Mouse (Mus musculus) heart, embryonic 14.5 days (tissue): Measurements from ENCODE around the gene Adgrl1. TPM values are rescaled to one million over a fixed set of nuclear protein-coding genes. Genes with fewer than 3 reads are reported as not detected.

ENCODE experiments used
- ATAC-seq: fragments of 200-750 bp; cut with Nextera tagmentation; 2 replicates; pipeline ENCODE4 v1.8.0; 2017; ENCODE audit warnings: low read depth, moderate TSS enrichment; ENCODE audit not compliant: insufficient number of reproducible peaks, insufficient read depth, low FRiP score
- H3K27ac ChIP-seq, 2 experiments: fragments of 200-500 bp in 1 of 2; fragments of 300-500 bp in 1 of 2; sonication (generic) in 1 of 2; replicated peaks in 1 of 2; 2 replicates each; pipeline ENCODE4 v1.5.1; 2012 to 2014; ENCODE audit warnings: low read depth in 2 of 2, low read length in 2 of 2, control low read depth in 1 of 2, mild to moderate bottlenecking in 1 of 2, mixed read lengths in 1 of 2; ENCODE audit not compliant: control insufficient read depth in 1 of 2, insufficient read depth in 1 of 2
- H3K27me3 ChIP-seq: fragments of 300-500 bp; sonication (generic); 2 replicates; pipeline ENCODE4 v1.6.1; 2014; ENCODE audit warnings: mild to moderate bottlenecking, low read length, control low read depth; ENCODE audit not compliant: control insufficient read depth, insufficient read depth
- H3K36me3 ChIP-seq: fragments of 300-500 bp; sonication (generic); 2 replicates; pipeline ENCODE4 v1.6.1; 2014; ENCODE audit warnings: mild to moderate bottlenecking, control low read depth, low read length, mixed read lengths; ENCODE audit not compliant: control insufficient read depth, insufficient read depth
- H3K4me1 ChIP-seq, 2 experiments: fragments of 200-500 bp in 1 of 2; fragments of 300-500 bp in 1 of 2; sonication (generic) in 1 of 2; 2 replicates each; pipeline ENCODE4 v1.6.1; 2012 to 2014; ENCODE audit warnings: low read length in 2 of 2, control low read depth in 1 of 2, mixed read lengths in 1 of 2; ENCODE audit not compliant: control insufficient read depth in 2 of 2, insufficient read depth in 2 of 2
- H3K4me2 ChIP-seq: fragments of 300-500 bp; sonication (generic); 2 replicates; pipeline ENCODE4 v1.6.1; 2014; ENCODE audit warnings: mild to moderate bottlenecking, low read length
- H3K4me3 ChIP-seq, 2 experiments: fragments of 200-500 bp in 1 of 2; fragments of 300-500 bp in 1 of 2; sonication (generic) in 1 of 2; 2 replicates each; pipeline ENCODE4 v1.5.1; 2012 to 2014; ENCODE audit warnings: low read length in 2 of 2, mild to moderate bottlenecking in 2 of 2, control low read depth in 1 of 2, low read depth in 1 of 2, moderate library complexity in 1 of 2; ENCODE audit not compliant: control insufficient read depth in 1 of 2, insufficient read depth in 1 of 2
- H3K9ac ChIP-seq: fragments of 300-500 bp; sonication (generic); 2 replicates; pipeline ENCODE4 v1.6.1; 2014; ENCODE audit warnings: mild to moderate bottlenecking, low read length
- H3K9me3 ChIP-seq: fragments of 300-500 bp; sonication (generic); 2 replicates; pipeline ENCODE4 v1.6.1; 2016; ENCODE audit warnings: low read length, control low read depth; ENCODE audit not compliant: control insufficient read depth
- WGBS: fragments of 180-500 bp; shearing (Covaris S2); extraction: QIAGEN DNeasy Blood & Tissue Kit; methylation state at CpG from one replicate; pipeline ENCODE4 v1.1.7; 2014; 5-methylcytosine and 5-hydroxymethylcytosine counted together
- polyA plus RNA-seq: library from polyadenylated mRNA; unstranded; fragments of >200 nt; fragmentation: Nextera tagmentation; extraction: Ambion mirVana; gene quantifications from 2 replicates; pipeline ENCODE4 v1.2.1, GENCODE M21; 2014

The Adgrl1 gene
- polyA plus RNA-seq, 1 experiment from 2014 or later: 13.0 TPM

GRCm38 (mm10) chr8:83896461-83896860, 3.4 kb upstream of the Adgrl1 start:
- Histone ChIP-seq H3K36me3 (no peaks in the 10 kb centered on the region), H3K4me2 (no peak overlapping the region), H3K4me3 (no peak overlapping the region), H3K9me3 (no peaks in the 10 kb centered on the region), H3K27ac (no peak overlapping the region), H3K4me1 (peaks cover 8 to 13% of the 10 kb centered on the region in 2 experiments; a peak in 3 of 4 replicates), H3K27me3 (peaks cover 26% of the 10 kb centered on the region), H3K9ac (no peak overlapping the region)
- no peak for ATAC-seq
- WGBS: 85% methylated on average over 7 of the region's 7 CpGs

DNA sequence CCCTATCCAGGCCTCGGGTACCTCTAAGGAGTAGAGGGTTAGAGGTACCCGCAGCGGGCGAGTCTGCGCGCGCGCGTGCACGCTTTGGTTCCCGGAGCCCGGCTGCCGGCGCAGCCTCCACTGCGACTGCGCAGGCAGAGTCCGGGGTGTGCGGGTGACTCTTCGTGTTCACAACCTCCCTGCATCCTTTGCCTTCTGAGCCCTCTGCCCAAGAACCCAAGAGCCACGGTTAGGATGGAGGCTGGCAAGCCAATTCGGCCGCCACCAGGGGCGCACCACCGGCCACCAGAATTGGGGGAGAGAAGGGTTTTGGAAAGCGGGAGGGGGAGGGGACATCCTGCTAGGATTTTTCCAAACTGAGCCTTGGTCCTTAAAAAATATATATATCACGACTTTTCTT, 2.7 kb upstream of the Adgrl1 start:
- peak overlapping the region; percentile 26 to 37 for H3K4me3 ChIP-seq
- ATAC-seq: no peak
- H3K4me1 ChIP-seq: peaks cover 15 to 20% of the 10 kb centered on the region in 2 experiments; a peak in 3 of 4 replicates
- no peaks in the 10 kb centered on the region for H3K9me3 ChIP-seq
- H3K27me3 ChIP-seq: peaks cover 26% of the 10 kb centered on the region
- 0 out of 2 replicates have a peak overlapping the region, but pooled peaks have one; percentile 7 for H3K9ac ChIP-seq
- no peaks in the 10 kb centered on the region for H3K36me3 ChIP-seq
- no peak overlapping the region for H3K27ac ChIP-seq
- peak overlapping the region; percentile 62 for H3K4me2 ChIP-seq
- 4% methylated on average over 26 of the region's 26 CpGs for WGBS

GRCm38 (mm10) chr8:83898456-83898855, 1.4 kb upstream of the Adgrl1 start:
- Histone ChIP-seq H3K36me3 (no peaks in the 10 kb centered on the region), H3K27me3 (peaks cover 25% of the 10 kb centered on the region), H3K9ac (peak overlapping the region; percentile 28; the same call in 1 of the 2 replicates), H3K4me2 (peak overlapping the region; percentile 99), H3K9me3 (no peaks in the 10 kb centered on the region), H3K4me1 (peaks cover 23 to 33% of the 10 kb centered on the region in 2 experiments), H3K27ac (peak overlapping the region in 1 of 2 experiments; percentile 93; a peak in 2 of 4 replicates), H3K4me3 (peak overlapping the region; percentile 93 to 95; a peak in 3 of 4 replicates)
- WGBS: 15% methylated on average over 10 of the region's 10 CpGs
- no peak for ATAC-seq

- peaks cover 21% of the 10 kb centered on the region for H3K27me3 ChIP-seq
- peak overlapping the region; percentile 93 to 95 for H3K4me3 ChIP-seq
- under 1% methylated on average over 13 of the region's 13 CpGs for WGBS
- peaks cover 29 to 38% of the 10 kb centered on the region in 2 experiments for H3K4me1 ChIP-seq
- no peaks in the 10 kb centered on the region for H3K9me3 ChIP-seq
- H3K4me2 ChIP-seq: peak overlapping the region; percentile 99
- H3K9ac ChIP-seq: peak overlapping the region; percentile 89
- no peaks in the 10 kb centered on the region for H3K36me3 ChIP-seq
- peak overlapping the region; percentile 72 to 93; a peak in 3 of 4 replicates for H3K27ac ChIP-seq
- ATAC-seq: peak; percentile 42; the same call in 1 of the 2 replicates
Measured at GRCm38 (mm10) chr8:83898985-83899362, 931 bp upstream of the Adgrl1 start.

DNA sequence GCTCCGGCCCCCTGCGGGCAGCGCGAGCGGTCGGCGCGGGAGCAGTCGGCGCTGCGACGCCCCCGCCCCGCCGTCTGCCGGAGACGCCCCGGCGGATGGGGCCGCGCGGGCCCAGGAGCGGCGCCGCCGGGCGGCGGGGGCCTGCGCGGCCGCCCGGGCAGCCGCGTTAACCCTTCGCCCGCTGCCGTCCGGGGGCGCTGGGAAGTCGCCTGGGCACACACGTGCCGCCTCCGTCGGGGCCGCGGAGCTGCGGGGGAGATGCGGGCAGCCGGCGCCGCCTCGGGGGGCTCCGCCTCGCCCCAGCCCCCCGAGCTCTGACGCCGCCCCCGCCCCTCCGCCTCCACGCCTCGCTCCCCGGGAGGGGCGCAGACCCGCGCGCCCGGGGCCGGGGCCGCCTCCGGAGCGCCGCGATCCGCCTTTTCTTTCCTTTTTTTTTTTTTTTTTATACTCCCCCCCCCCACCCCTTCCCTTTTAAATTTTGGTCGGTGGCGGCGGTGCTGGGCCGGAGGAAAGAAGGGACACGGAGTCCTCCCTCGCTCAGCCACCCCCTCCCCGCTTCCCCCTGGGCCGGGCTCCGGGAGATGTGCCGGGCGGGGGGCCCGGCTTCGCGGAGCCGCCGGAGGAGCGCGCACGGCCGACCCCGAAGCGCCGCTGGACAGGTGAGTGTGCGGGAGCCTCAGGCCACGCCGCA, 506 bp downstream of the Adgrl1 start:
- Histone ChIP-seq H3K27ac (peak overlapping the region; percentile 88 to 93), H3K36me3 (no peaks in the 10 kb centered on the region), H3K4me1 (peaks cover 38 to 49% of the 10 kb centered on the region in 2 experiments), H3K27me3 (peaks cover 8% of the 10 kb centered on the region), H3K9me3 (no peaks in the 10 kb centered on the region), H3K4me3 (peak overlapping the region; percentile 93 to 95), H3K4me2 (peak overlapping the region; percentile 99), H3K9ac (peak overlapping the region; percentile 89)
- under 1% methylated on average over 81 of the region's 100 CpGs for WGBS
- ATAC-seq: no peak

DNA sequence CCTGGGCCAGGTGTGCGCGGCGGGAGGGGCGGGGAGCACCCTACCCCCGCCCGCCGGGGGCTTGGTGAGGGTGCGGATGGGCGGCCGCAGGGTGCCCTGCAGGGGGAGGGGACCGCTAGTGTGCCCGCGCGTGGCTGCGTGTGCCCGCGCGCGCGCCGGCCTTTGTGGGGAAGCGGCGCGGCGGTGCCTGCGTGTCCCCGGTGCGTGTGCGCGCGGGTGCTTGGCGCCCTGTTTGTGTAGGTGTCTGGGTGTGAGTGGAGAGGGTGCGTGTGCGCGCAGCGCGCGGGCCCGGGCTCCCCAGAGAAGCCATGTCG, 1.0 kb downstream of the Adgrl1 start:
- H3K4me2 ChIP-seq: peak overlapping the region; percentile 99

DNA sequence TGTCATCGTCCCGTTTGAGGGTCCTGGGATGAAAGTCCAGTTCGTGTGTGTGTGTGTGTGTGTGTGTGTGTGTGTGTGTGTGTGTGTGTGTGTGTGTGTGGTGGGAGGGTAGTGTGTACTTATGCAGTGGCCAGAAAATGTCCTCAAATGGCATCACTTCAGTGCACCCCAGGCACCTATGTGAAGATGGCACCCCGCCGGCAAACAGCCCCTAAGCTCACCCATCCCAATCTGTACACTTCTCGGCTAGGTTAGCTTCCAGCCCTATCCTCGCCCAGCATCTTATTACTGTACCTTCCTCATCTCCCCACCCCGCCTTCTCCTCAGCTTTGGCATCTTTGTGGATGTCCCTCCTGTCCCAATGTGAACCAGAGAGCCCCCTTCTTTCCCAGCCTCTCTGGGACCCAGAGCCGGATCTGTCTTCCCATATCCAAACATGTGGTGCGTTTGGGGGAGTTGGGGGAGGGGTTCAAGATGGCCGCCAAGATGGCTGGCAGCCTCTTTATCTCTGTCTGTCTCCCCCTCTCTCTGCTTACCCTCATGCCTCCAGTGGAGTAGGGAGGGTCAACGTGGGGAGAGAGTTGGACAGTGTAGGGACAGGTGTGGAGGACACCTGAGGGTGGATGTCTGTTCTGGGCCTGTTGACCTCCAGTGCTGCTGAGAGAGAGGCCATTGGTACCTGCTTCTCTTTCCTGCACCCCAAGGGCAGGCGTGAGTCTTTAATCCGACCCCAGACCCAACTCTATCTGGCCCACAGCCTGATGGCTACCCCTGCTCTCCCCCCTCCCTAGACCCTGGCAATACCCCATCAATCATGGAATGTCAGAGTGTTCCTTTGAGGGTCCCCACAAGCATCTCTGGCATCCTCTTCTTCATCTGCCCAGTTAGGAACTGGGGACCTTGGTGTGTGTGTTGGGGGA, 1.9 kb downstream of the Adgrl1 start:
- Histone ChIP-seq H3K27me3 (0 out of 2 replicates have a peak, but pooled peaks cover under 1% of the 10 kb centered on the region), H3K36me3 (no peaks in the 10 kb centered on the region), H3K9me3 (no peaks in the 10 kb centered on the region), H3K4me3 (peak overlapping the region; percentile 93 to 95), H3K9ac (peak overlapping the region; percentile 89), H3K27ac (no peak overlapping the region), H3K4me2 (peak overlapping the region; percentile 99), H3K4me1 (peaks cover 41 to 51% of the 10 kb centered on the region in 2 experiments)
- no peak for ATAC-seq
- WGBS: 24% methylated on average over 14 of the region's 14 CpGs

More for the DNA sequence above, 1.0 kb downstream of the Adgrl1 start:
- H3K9ac ChIP-seq: peak overlapping the region; percentile 89
- no peaks in the 10 kb centered on the region for H3K36me3 ChIP-seq
- H3K9me3 ChIP-seq: no peaks in the 10 kb centered on the region
- H3K4me3 ChIP-seq: peak overlapping the region; percentile 93 to 95
- ATAC-seq: no peak
- peak overlapping the region in 1 of 2 experiments; percentile 93; a peak in 2 of 4 replicates for H3K27ac ChIP-seq
- peaks cover 41 to 51% of the 10 kb centered on the region in 2 experiments for H3K4me1 ChIP-seq
- under 1% methylated on average over 33 of the region's 40 CpGs for WGBS
- peaks cover 5% of the 10 kb centered on the region for H3K27me3 ChIP-seq
